Mouse (Mus musculus) brain, embryonic 14.5 days (tissue): ENCODE measurements around the gene Flt4.
"Not testable (repeated sequence)": the region's sequence is repeated elsewhere in the genome, so short reads cannot be mapped to it uniquely, and the experiment has no call there.

Experiments
- CTCF ChIP-seq: fragments of 200-500 bp; IDR thresholded peaks from 2 replicates; pipeline ENCODE4 v1.5.1; 2012; ENCODE audit warnings: inconsistent platforms, mild to moderate bottlenecking, moderate library complexity, borderline replicate concordance; ENCODE audit not compliant: insufficient read depth, insufficient read length; ENCODE audit errors: extremely low read depth
- POLR2A ChIP-seq: fragments of 200-500 bp; IDR thresholded peaks from 2 replicates; pipeline ENCODE4 v1.6.1; 2012; ENCODE audit warnings: mild to moderate bottlenecking, inconsistent platforms, borderline replicate concordance; ENCODE audit not compliant: poor library complexity, insufficient read depth, insufficient read length, severe bottlenecking; ENCODE audit errors: extremely low read depth

DNA sequence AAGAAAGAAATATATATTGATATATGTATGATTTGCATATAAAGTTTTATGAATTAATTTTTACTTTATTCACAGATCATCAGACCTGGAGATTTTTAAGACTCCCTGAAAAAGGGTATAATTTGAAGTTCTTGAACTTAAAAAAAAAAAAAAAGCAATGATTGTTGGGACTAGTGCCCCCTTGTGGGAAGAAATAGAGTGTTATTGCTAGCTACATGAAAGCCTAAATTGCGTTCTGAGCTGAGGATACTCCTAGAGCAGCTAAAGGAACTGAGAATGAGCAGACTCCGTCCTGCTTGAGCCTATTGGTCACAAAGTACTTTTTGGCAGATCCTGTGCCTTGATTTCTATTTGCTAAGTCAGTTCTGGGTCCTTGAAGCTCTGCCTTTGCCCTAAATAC, 34.0 kb upstream of the Flt4 start:
- not testable (repeated sequence) for TF ChIP-seq POLR2A, CTCF
